Mouse (Mus musculus) midbrain, embryonic 12.5 days (tissue): ENCODE measurements around the gene Smndc1. TPM values are rescaled to one million over a fixed set of nuclear protein-coding genes. Genes with fewer than 3 reads are reported as not detected.
"Not testable (repeated sequence)": the region's sequence is repeated elsewhere in the genome, so short reads cannot be mapped to it uniquely, and the experiment has no call there.

Experiments used
- ATAC-seq: fragments of 200-750 bp; cut with Nextera tagmentation; 2 replicates; pipeline ENCODE4 v1.8.0; 2017; ENCODE audit warnings: low read depth, moderate TSS enrichment, moderate library complexity; ENCODE audit not compliant: low FRiP score
- H3K27ac ChIP-seq: fragments of 300-500 bp; sonication (generic); replicated peaks from 2 replicates; pipeline ENCODE4 v1.5.1; 2016; ENCODE audit warnings: mild to moderate bottlenecking
- H3K27me3 ChIP-seq: fragments of 300-500 bp; sonication (generic); 2 replicates; pipeline ENCODE4 v1.6.1; 2016; ENCODE audit warnings: mild to moderate bottlenecking
- H3K36me3 ChIP-seq: fragments of 300-500 bp; sonication (generic); 2 replicates; pipeline ENCODE4 v1.6.1; 2016
- H3K4me1 ChIP-seq: fragments of 300-500 bp; sonication (generic); 2 replicates; pipeline ENCODE4 v1.6.1; 2016
- H3K4me2 ChIP-seq: fragments of 300-500 bp; sonication (generic); replicated peaks from 2 replicates; pipeline ENCODE4 v1.6.1; 2016; ENCODE audit warnings: mild to moderate bottlenecking, moderate library complexity
- H3K4me3 ChIP-seq: fragments of 300-500 bp; sonication (generic); 2 replicates; pipeline ENCODE4 v1.5.1; 2016; ENCODE audit warnings: mild to moderate bottlenecking
- H3K9ac ChIP-seq: fragments of 300-500 bp; sonication (generic); replicated peaks from 2 replicates; pipeline ENCODE4 v1.6.1; 2016; ENCODE audit warnings: mild to moderate bottlenecking, moderate library complexity
- H3K9me3 ChIP-seq: fragments of 300-500 bp; sonication (generic); 2 replicates; pipeline ENCODE4 v1.6.1; 2016; ENCODE audit warnings: mild to moderate bottlenecking
- WGBS: fragments of 180-500 bp; shearing (Covaris S2); methylation state at CpG from one replicate; pipeline ENCODE4 v1.1.7; 2016; 5-methylcytosine and 5-hydroxymethylcytosine counted together
- polyA plus RNA-seq: library from polyadenylated mRNA; unstranded; fragments of >200 nt; fragmentation: Nextera tagmentation; extraction: Ambion mirVana; gene quantifications from 2 replicates; pipeline ENCODE4 v1.2.1, GENCODE M21; 2016

Smndc1 gene
- polyA plus RNA-seq, 1 experiment from 2014 or later: 45.7 TPM

- Histone ChIP-seq H3K9me3 (no peaks in the 10 kb centered on the region), H3K4me3 (no peak overlapping the region), H3K36me3 (no peaks in the 10 kb centered on the region), H3K27ac (no peak overlapping the region), H3K4me2 (no peak overlapping the region), H3K27me3 (no peaks in the 10 kb centered on the region), H3K4me1 (peaks cover 7% of the 10 kb centered on the region), H3K9ac (no peak overlapping the region)
- WGBS: 84% methylated on average over 2 of the region's 2 CpGs
- no peak for ATAC-seq
Measured at GRCm38 (mm10) chr19:53407350-53407749, 17.0 kb upstream of the Smndc1 start.

- H3K9ac ChIP-seq: no peak overlapping the region
- H3K27ac ChIP-seq: no peak overlapping the region
- no peak overlapping the region for H3K4me2 ChIP-seq
- ATAC-seq: no peak
- H3K9me3 ChIP-seq: no peaks in the 10 kb centered on the region
- 61% methylated on average over 2 of the region's 2 CpGs for WGBS
- H3K36me3 ChIP-seq: no peaks in the 10 kb centered on the region
- H3K27me3 ChIP-seq: no peaks in the 10 kb centered on the region
- H3K4me1 ChIP-seq: no peaks in the 10 kb centered on the region
- H3K4me3 ChIP-seq: no peak overlapping the region
Measured at GRCm38 (mm10) chr19:53405810-53406209, 15.4 kb upstream of the Smndc1 start.

GRCm38 (mm10) chr19:53404837-53405356 is 14.5 kb upstream of the Smndc1 start:
- Histone ChIP-seq H3K4me3 (no peak overlapping the region), H3K27ac (no peak overlapping the region), H3K4me1 (no peaks in the 10 kb centered on the region), H3K9ac (no peak overlapping the region), H3K27me3 (no peaks in the 10 kb centered on the region), H3K36me3 (no peaks in the 10 kb centered on the region), H3K9me3 (no peaks in the 10 kb centered on the region), H3K4me2 (no peak overlapping the region)
- no peak for ATAC-seq
- 78% methylated on average over 18 of the region's 18 CpGs for WGBS

- H3K27ac ChIP-seq: no peak overlapping the region
- no peaks in the 10 kb centered on the region for H3K36me3 ChIP-seq
- no peak overlapping the region for H3K9ac ChIP-seq
- no peaks in the 10 kb centered on the region for H3K9me3 ChIP-seq
- H3K4me2 ChIP-seq: no peak overlapping the region
- no peaks in the 10 kb centered on the region for H3K4me1 ChIP-seq
- no peak for ATAC-seq
- no peak overlapping the region for H3K4me3 ChIP-seq
- H3K27me3 ChIP-seq: no peaks in the 10 kb centered on the region
- 95% methylated on average over 10 of the region's 10 CpGs for WGBS
Measured at GRCm38 (mm10) chr19:53404219-53404836, 13.9 kb upstream of the Smndc1 start.

GRCm38 (mm10) chr19:53402741-53403432 is 12.5 kb upstream of the Smndc1 start:
- WGBS: 46% methylated on average over 12 of the region's 12 CpGs
- Histone ChIP-seq H3K4me3 (no peak overlapping the region), H3K36me3 (no peaks in the 10 kb centered on the region), H3K9ac (no peak overlapping the region), H3K4me1 (no peaks in the 10 kb centered on the region), H3K27me3 (no peaks in the 10 kb centered on the region), H3K9me3 (no peaks in the 10 kb centered on the region), H3K4me2 (no peak overlapping the region), H3K27ac (no peak overlapping the region)
- no peak for ATAC-seq

- WGBS: 88% methylated on average over 16 of the region's 16 CpGs
- Histone ChIP-seq H3K36me3 (no peaks in the 10 kb centered on the region), H3K27me3 (no peaks in the 10 kb centered on the region), H3K4me2 (no peak overlapping the region), H3K4me1 (no peaks in the 10 kb centered on the region), H3K27ac (no peak overlapping the region), H3K4me3 (no peak overlapping the region), H3K9me3 (no peaks in the 10 kb centered on the region), H3K9ac (no peak overlapping the region)
- no peak for ATAC-seq
Measured at GRCm38 (mm10) chr19:53400332-53401110, 10.1 kb upstream of the Smndc1 start.

- Histone ChIP-seq H3K27ac (no peak overlapping the region), H3K4me1 (no peaks in the 10 kb centered on the region), H3K9ac (no peak overlapping the region), H3K36me3 (no peaks in the 10 kb centered on the region), H3K4me3 (no peak overlapping the region), H3K9me3 (no peaks in the 10 kb centered on the region), H3K4me2 (no peak overlapping the region), H3K27me3 (no peaks in the 10 kb centered on the region)
- no peak for ATAC-seq
- 91% methylated on average over 4 of the region's 4 CpGs for WGBS
Measured at GRCm38 (mm10) chr19:53399213-53399612, 8.8 kb upstream of the Smndc1 start.

- WGBS: 86% methylated on average over 12 of the region's 12 CpGs
- no peak overlapping the region for H3K9ac ChIP-seq
- ATAC-seq: no peak
- no peak overlapping the region for H3K27ac ChIP-seq
- no peak overlapping the region for H3K4me2 ChIP-seq
- H3K9me3 ChIP-seq: no peaks in the 10 kb centered on the region
- H3K27me3 ChIP-seq: no peaks in the 10 kb centered on the region
- no peaks in the 10 kb centered on the region for H3K4me1 ChIP-seq
- H3K36me3 ChIP-seq: no peaks in the 10 kb centered on the region
- H3K4me3 ChIP-seq: no peak overlapping the region
Measured at GRCm38 (mm10) chr19:53397451-53398233, 7.3 kb upstream of the Smndc1 start.

- not testable (repeated sequence) for H3K4me1 ChIP-seq, H3K9me3 ChIP-seq, ATAC-seq, H3K36me3 ChIP-seq, H3K27me3 ChIP-seq, H3K4me3 ChIP-seq, H3K4me2 ChIP-seq, H3K27ac ChIP-seq, H3K9ac ChIP-seq
- WGBS: 47% methylated on average over 5 of the region's 5 CpGs
Measured at GRCm38 (mm10) chr19:53395805-53396204, 5.4 kb upstream of the Smndc1 start.

- not testable (repeated sequence) for H3K4me3 ChIP-seq, ATAC-seq, H3K4me2 ChIP-seq, H3K27ac ChIP-seq, H3K9ac ChIP-seq, H3K27me3 ChIP-seq, H3K9me3 ChIP-seq, H3K4me1 ChIP-seq, H3K36me3 ChIP-seq
- 79% methylated on average over 3 of the region's 3 CpGs for WGBS
Measured at GRCm38 (mm10) chr19:53394956-53395355, 4.6 kb upstream of the Smndc1 start.

GRCm38 (mm10) chr19:53394552-53394951 is 4.2 kb upstream of the Smndc1 start:
- H3K4me1 ChIP-seq: peaks cover 8% of the 10 kb centered on the region

More at GRCm38 (mm10) chr19:53394552-53394951, 4.2 kb upstream of the Smndc1 start:
- Histone ChIP-seq H3K36me3 (no peaks in the 10 kb centered on the region), H3K4me3 (no peak overlapping the region), H3K27ac (no peak overlapping the region), H3K9ac (no peak overlapping the region), H3K27me3 (no peaks in the 10 kb centered on the region), H3K9me3 (no peaks in the 10 kb centered on the region), H3K4me2 (no peak overlapping the region)
- ATAC-seq: no peak
- 19% methylated on average over 7 of the region's 7 CpGs for WGBS
